Mouse (Mus musculus) small intestine, adult 2 months (tissue): ENCODE measurements around the gene Yipf3.

Experiments used
- CTCF ChIP-seq: fragments of 200-500 bp; IDR thresholded peaks from 2 replicates; pipeline ENCODE4 v1.5.1; 2012; ENCODE audit warnings: low read depth, mild to moderate bottlenecking, control low read depth, inconsistent platforms, low read length, moderate library complexity, mixed read lengths; ENCODE audit not compliant: insufficient replicate concordance, insufficient read length; ENCODE audit errors: extremely low read depth
- POLR2A ChIP-seq: fragments of 200-500 bp; IDR thresholded peaks from 2 replicates; pipeline ENCODE4 v1.6.1; 2012; ENCODE audit warnings: low read depth, mild to moderate bottlenecking, control low read depth, inconsistent platforms, low read length, moderate library complexity

DNA sequence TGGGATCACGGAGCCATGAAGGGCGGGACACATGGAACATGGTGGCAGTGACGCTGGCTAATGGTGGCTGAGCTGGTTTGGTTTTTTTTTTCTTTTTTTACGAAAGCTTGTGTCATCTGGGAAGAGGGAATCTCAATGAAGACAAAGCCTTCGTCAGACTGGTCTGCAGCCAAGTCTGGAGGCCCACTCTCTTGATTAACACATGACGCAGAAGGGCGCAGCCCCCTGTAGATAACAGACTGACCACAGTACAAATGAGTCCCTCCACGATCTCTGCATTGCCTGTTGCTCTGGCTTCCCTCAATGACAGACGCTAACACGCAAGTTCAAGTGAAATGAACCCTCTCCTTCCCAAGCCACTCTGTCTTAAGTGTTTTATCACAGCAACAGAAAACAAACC lies 27.6 kb downstream of the Yipf3 start:
- TF ChIP-seq CTCF (no peak), POLR2A (no peak)
